Mouse (Mus musculus): ENCODE data around the gene Xpr1. TPM values are rescaled to one million over a fixed set of nuclear protein-coding genes. Genes with fewer than 3 reads are reported as not detected.

Gene Xpr1
- total RNA-seq, 4 experiments from 2014 or later: 86.6 to 97.3 (median 93.7) TPM

GRCm38 (mm10) chr1:155232786-155233185 is 184.4 kb downstream of the Xpr1 start:
- no peak for DNase-seq (ENCODE audit: low spot score in 2 of 2)

GRCm38 (mm10) chr1:155232385-155232784 is 184.8 kb downstream of the Xpr1 start:
- no peak for DNase-seq (ENCODE audit: low spot score in 2 of 2)

GRCm38 (mm10) chr1:155229464-155230411 is 187.5 kb downstream of the Xpr1 start:
- peak in 1 of 2 experiments; percentile 74 for DNase-seq (ENCODE audit: low spot score in 2 of 2)

Small RNA genes within 50 kb of the gene (microRNA-seq; reads per million reads assigned to microRNA genes)
- gene Gm22569: 0 reads per million in 2 experiments

Other genes with a start within 250 kb of the Xpr1 start
- 10 to 100 TPM in 3 of 4 experiments, 1 to 10 TPM in 1; 8.7 to 18.3 (median 14.4) TPM for gene BC034090, start 173.0 kb downstream of the Xpr1 start, total RNA-seq (2022)
- 100 to 1,000 TPM in 2 of 4 experiments, 10 to 100 TPM in 2; 88.2 to 109 (median 96.6) TPM for gene Acbd6, start 140.7 kb upstream of the Xpr1 start, total RNA-seq (2022)